Mouse (Mus musculus): ENCODE results near the gene Rapgef5.
A peak's percentile ranks its signal among the peaks of the same experiment; 100 is the strongest.

Rapgef5 gene

DNA sequence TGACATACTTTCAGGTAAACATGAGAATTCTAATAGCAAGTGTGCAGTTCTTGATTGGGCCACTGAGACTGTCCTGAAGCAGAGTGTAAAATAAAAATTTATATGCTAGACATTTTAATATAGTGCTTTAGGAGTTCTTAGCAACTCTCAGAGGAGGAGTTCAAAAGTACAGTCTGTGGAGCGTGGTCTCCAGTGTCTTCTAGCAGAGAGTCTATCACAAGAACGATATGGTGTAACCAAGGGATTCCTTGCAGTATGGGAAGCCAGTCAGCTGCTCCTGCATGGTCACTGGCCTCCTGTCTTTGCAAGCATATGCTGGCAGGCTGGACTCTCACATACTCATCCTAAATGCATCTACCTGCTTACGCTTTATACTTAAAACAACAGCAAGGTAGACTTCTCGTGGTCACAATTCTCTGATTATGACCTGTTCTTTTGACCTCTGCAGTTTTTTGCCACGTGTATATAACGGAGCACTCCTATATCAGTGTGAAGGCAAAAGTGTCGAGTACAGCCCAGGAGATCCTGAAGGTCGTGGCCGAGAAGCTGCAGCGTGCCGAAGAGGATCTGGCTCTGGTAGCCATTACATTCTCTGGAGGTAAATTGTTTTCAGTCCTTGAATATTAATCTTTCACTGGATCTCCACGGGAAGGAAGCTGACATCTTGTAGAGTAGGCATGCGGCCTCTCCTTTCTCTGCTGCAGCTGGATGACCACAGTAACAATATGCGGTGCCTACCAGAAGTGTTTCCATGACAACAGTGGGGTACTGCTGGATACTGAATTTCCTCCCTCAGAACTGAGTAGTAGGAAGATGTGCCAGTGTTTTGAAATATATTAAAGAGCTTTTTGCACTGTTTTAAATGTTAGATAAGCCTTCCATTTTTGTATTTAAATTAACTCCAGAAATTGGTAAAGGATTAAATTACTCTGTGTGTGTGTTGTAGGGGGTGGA is 204.8 kb downstream of the Rapgef5 start:
- DNase-seq (ENCODE audit: low read depth): no peak

DNA sequence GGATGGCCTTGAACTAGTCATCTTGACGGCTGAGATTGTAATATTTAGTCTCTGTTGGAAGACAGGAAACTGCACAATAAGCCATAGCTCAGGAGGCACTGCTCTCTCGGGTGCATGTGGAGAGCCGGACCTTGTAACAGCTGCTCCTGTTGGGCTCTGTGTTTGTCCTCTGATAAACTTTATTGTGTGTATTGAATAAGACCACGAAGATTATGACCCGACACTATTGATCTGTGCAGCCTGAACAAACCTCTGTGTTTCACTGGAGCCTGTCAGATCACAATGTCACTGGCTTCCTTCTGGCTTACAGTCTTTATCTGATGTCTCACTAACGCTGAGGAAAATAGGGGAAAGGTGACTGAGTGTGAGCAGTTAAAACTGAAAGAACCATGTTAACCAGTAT is 205.5 kb downstream of the Rapgef5 start:
- DNase-seq (ENCODE audit: low read depth): no peak

DNA sequence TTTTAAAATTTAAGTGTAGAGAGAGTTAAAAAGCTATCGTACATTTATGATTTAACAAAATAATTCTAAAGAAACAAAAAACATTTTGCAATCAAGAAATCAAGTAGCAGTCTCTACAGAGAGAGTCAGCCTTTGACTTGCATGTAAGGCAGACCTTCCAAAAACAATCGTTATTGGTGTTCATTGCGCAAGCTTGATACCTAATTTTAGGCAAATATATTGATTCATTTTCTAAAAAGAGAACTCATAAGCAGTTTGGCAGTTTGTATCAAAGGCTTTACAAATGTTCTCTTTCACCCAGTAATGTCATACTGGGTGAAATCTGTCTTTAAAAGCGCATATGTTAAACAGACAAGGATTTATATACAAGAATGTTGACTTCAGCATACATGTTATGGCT is 208.7 kb downstream of the Rapgef5 start:
- DNase-seq (ENCODE audit: low read depth): no peak

DNA sequence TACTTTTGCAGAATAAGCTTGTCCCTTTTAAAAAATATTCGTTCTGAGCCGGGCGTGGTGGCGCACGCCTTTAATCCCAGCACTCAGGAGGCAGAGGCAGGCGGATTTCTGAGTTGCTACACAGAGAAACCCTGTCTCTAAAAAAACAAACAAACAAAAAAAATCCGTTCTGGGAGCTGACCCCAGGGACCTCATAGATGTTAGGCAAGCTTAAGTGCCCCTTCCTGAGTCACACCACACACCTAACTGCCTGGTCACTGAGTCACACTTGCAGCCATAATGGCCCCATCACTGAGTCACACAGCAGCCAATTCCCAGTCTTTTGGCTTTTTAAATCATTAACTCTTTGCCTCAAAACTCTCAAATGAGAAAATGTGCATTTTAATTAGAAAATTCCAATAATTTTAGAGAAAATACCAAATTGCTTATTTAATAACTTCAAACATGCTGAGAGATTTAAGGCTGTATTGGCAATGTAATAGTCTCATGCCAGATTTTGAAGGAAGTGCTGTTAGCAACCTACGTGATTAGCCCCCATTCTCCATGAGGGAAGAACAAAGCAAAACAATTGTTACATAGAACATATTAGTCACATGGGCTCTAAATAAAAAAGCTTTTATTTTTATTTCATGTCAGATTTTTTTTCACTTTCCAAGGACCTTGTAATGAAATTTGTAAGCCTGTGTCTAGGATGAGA is 211.3 kb downstream of the Rapgef5 start:
- DNase-seq (ENCODE audit: low read depth): no peak

DNA sequence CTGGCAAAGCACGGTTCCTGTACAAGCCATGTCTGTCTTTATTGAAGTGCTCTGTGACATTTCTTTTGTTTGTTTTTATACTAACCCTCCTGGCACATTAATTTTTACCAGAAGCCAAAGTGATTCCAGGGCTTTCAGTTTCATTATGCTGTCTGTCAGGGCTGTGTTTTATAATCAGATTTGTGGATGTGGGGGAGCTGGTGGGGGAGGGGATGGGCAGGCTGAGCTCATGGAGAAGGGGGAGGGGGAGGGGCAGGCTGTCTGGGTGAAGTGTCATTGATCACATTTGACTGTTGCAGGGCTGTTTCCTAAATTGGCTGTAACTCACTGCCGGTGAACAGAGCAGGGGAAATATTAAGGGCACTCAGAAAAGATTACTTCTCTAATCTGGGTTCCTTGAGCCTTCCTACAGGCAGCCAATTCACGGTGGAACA is 211.9 kb downstream of the Rapgef5 start:
- DNase-seq (ENCODE audit: low read depth): no peak

DNA sequence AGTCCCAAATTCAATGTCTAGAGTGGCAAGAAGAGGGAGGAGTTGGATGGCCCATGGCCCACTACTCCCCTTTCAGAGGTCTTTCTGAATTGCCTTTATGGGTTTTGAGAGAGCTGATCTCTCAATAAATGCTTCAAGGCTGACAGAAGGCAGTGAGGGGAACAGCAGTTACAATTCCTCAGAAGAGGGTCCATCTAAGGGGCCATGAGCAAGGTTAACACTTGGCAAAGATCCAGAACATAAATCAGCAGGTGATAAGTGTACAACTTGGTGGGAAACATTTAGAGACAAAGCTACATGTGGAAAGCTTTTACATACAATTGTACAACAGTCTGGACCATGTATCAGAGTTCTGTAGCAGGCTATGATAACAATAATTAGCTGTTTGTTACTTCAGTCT is 217.3 kb downstream of the Rapgef5 start:
- DNase-seq (ENCODE audit: low read depth): no peak

DNA sequence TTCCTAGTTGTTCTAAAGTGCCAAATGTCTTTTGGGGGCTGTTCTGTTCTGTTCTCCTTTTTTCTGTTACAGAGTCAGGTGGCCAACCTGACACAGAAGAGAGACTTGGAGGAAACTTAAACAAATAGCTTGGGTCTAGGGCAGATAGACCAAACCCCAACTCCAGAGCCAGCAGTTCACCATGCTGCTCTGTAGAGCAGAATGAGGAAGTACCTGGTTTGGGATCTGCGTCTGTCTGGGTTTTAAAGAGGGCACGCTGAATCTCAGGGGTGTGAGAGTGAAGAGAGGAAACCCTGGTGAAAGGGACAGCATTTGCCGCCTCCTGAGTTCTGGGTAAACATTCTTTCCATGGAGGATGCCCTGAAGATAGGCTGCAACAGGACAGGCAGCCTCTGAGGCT is 219.9 kb downstream of the Rapgef5 start:
- no peak for DNase-seq (ENCODE audit: low read depth)

DNA sequence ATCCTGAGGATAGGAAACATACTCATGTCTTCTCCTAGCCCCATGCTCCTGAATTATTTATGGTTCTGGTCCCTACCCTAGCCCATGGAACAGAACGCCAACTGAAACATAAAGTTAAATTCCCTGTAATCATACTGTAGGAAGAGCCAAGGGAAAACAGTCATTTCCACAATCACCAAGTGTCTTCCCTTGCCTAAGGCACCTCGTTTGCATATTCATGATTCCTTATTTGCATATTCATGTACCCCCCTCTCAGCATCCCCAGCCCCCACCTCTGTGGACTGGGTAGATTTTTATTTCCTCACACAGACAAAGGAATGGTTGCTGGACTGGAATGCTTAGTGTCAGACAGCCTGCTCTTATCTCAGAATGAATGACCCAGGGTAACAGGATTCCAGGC is 220.6 kb downstream of the Rapgef5 start:
- DNase-seq (ENCODE audit: low read depth): no peak

DNA sequence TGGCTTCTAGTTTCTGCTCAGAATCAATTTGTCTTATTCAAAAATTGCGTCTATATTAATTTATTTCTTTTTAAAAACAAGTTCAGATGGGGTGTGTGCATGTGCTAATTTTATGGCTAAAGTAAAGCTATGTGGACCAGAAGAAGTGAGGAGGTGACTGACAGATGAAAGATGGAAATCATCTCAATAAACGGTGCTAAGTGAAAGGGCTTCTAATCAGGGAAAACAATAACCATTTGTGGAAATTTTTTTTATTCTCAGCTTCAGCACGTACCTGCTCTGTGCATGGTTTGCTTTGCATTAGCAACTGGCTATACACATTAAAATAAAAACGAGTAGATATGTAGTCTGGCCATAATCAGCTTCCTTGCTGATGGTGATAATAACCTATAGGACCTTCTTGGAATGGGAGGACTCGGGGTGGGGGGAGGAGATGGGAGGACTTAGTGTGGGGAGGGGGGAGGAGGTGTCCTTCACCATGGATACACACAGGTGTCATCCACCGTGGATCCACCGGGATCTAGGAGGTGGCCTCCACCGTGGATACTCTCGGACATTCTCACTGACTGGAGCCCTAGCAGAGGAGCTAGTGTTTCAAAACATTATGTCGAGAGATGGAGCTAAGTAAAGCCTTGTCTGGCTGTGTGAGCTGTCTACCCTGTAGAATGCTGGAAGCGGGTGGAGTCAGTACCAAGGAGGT is 221.2 kb downstream of the Rapgef5 start:
- DNase-seq (ENCODE audit: low read depth): no peak

DNA sequence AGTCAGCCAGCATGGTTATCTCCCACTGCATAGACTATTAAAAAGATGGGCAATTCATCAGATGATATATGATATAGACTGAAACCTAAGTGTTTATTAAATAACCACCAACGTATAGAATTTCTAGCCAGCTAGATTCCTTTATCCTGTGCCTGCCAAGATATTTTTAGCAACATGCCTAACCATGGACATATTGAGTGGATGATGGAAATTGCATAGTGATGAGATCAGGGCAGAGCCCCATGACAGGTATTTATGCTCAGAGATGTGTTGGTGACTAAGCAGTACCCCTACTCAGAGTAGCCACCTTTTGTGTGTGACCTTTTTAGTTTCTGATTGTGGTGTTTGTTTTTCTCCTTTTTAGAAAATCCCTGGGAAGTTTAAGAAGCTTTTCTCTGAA is 226.2 kb downstream of the Rapgef5 start:
- peak; percentile 11 for DNase-seq (ENCODE audit: low read depth)

DNA sequence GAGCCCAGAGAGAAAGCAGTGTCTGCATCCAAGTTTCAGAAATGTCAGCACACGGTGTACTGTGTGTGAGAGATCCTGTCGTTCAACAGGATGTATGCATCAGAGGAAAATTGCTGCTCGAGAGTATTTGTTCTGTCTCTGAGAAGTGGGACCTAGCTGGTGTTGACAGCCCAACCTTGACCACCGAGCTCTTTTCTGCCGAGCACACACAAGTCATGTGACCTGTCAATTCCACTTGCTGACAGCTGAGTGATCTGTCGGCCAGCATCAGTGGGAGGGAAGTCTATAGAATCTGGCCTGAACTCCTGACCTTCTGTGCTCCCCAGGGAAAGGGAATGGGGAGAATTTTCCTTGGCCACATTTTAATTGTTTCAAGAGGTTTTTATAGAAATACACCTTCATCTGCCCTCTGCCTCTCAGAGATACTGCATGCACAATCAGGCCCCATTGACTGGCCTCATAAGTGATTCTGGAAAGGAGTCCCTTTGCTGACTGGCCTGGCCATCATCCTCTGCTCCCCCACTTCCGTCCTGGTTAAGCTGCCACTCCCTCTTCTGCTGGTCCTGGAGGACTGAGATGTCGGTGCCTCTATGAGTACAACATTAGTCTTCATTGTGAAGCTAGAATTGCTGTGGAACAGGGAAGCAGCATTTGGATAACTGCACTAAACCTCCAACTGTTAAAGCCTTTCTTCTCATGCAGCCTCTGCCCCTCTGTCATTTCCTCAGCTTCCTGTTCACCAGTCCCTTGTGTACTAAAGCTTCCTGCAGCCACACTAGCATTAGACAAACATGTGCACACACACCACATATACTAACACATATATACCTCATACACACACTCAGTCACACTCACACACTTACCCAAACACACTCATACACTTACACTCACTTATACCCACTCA is 228.6 kb downstream of the Rapgef5 start:
- peak; percentile 3 for DNase-seq (ENCODE audit: low read depth)

DNA sequence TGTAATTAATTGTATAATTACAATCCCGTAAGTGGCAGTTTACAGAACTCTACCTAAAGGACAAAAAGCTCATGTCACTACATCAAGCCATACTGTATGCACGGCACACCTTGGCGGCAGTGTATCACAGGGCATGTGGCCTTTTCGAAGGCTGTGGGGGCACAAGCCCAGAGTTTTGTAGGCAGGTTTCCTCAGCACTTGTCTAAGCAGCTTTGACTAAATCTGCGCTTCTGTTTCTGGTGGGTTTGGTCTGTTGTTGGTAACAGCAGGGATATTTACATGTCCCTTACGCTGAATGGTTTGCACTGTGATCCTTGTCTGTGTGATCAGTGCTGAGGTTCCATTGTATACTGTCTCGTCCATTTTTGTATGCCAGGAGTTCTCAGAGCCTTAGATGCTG is 230.3 kb downstream of the Rapgef5 start:
- DNase-seq (ENCODE audit: low read depth): no peak

DNA sequence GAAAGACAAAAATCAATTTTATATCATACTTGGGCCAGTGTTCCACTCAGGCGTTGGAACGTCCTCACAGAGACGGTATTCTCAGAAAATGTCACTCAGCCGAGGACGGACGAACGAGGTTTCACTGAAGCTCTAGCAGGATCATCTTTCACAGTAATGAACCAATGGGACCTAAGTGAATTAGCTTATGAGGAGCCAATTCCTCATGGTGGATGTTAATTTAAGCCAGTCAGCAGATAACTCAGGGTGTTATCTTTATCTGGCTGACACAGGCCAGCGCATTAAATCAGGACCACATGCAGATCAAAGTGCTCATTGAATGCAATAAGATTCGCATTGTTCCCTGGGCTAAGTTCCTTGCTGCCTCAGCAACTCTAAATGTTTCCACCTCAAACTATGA is 234.8 kb downstream of the Rapgef5 start:
- no peak for DNase-seq (ENCODE audit: low read depth)

DNA sequence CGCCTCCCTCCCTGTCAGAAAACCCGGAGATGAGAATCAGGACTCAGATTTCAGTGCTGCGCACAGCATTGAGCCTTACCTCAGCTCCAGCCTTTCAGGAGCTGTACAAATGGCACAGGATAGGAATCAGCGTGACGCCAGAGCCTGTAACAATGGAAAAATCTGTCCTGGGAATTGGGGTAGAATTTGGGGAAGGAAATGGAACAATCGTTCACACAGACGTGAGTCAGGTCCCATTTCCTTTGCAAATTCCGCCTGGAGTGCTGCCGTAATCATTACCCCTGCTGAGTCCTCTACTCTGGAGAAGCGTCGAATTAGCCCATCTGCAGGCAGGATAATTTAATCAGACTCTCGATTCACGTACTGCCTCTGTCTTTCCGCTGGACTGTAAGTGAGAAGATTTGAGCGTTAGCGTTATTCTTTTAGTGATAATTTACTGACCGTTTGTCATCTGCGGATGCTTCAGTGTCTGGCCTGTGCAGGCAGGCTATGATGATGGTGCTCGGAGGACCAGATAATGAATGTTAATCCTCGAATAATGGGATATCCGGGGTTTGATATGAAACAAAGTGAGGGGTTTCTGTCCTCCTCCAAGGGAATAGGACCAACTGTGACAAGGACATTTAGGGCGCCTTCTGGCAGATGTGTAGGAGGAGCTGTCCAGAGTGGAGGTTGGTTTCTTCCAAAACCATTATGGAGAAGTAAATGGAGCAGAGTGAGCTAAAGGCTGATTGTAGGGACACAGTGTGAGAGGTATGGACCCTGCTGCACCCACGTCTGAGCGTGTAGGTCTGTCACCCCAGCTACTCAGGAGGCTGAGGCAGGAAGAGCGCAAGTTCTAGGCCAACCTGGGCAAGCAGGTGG is 235.5 kb downstream of the Rapgef5 start:
- DNase-seq (ENCODE audit: low read depth): no peak

DNA sequence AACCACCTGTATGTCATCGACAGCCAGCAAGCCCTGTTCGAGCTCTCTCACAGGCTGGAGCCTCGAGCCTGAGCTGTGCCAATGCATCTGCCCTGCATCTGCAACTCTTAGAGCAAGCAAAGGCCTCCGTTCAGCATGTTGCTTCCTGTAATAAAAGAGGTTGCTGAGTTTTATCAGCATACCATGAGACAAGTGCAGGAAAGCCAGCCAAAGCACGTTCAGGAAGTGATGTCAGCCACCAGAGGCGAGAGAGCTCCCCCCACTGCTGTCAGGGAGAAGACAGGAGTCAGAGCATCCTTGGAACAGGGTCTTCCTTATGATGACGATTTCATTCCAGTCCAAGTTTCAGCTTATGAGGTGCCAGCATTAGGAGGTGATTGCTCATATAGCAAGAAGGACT is 239.7 kb downstream of the Rapgef5 start:
- DNase-seq (ENCODE audit: low read depth): no peak

DNA sequence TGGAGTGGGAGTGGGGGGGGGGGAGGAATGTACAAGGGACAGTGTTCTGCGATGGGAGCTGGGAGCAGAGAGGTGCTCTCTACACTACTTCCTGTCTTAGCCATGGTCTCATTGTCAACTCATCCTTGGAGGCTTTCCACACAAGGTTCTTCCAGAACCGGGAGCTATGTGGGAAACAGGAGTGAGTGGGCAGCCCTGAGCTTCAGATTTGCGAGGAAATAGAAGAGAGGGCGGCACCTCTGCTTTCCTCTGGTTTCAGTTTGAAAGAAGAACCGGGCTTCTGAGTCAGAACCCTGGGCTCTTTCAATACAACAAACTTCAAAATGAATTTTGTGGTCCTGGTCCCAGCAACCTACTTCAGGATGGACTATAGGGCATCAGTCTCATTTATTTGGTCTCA is 244.1 kb downstream of the Rapgef5 start:
- DNase-seq (ENCODE audit: low read depth): no peak

DNA sequence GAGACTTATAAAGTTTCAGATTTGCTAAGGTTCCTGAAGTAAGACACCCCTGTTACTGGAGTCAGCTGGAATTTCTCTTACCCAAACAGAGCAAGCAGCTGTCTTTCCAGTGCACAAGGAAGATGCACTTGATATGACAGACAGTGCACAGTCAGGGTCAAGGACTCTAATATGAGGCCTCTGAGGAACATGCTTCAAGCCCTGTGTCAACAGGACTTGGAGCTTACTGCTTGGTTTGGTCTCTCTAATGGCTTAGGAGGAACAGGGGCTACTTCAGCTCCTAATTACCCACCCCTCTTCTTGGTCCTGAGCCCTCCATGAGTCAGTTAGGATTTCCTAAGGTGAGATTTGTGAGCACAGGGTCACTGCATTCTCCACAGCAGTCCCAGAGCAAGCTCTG is 244.6 kb downstream of the Rapgef5 start:
- no peak for DNase-seq (ENCODE audit: low read depth)

DNA sequence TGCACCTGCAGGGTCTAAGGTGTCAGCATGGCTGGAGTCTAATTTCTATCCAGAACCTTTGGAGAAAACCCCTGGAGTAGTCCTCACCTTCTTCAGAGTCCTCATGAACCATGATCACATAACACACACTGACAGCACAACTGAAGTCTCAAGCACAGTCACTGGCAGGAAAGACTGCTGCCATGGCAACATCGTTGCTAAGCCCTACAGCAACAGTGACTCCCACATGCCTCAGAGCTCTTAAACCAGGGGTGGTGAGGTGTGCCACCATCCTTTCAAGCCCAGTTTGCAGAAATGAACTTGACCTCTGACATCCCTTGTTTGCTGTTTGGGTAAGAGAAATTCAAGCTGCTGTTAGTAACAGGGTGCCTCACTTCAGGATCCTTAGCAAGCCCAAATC is 245.4 kb downstream of the Rapgef5 start:
- DNase-seq (ENCODE audit: low read depth): no peak

DNA sequence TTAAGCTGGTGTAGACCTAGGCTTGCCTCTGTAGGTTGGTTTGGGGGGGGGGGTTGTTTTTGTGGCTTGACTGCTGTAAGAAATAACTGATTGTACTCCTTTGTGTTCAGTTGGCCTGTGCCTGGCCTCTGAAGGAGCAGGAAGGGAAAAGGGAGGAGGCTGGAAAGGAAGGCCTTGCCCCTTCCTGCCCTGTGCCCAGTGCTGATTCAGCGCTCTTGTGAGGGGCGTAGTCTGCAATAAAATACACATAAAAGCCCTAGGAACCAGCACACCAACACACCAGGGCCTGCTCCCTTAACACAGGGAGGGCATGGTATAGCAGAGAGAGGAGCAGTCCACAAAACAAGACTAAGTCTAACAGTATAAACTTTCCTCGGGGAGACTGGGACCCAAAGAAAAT is 247.0 kb downstream of the Rapgef5 start:
- DNase-seq (ENCODE audit: low read depth): no peak

DNA sequence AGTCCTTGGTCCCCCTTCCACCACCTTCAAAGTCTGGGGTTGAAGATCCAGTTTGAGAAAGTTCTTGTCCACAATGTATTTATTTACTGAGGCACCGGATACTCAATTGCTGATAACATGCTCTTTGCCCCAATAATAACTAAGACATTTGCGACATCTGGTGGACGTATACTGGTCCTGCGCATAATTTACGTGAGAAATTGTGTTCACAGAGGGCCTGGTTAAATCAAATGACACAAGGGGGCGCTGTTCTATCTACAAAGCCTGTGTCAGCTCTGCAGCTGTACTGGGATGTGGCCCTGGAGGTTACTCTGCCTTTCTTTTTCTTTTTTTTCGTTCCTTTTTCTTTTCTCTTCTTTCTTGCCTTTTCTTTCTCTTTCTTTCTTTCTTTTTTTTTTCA is 248.6 kb downstream of the Rapgef5 start:
- DNase-seq (ENCODE audit: low read depth): peak; percentile 88

DNA sequence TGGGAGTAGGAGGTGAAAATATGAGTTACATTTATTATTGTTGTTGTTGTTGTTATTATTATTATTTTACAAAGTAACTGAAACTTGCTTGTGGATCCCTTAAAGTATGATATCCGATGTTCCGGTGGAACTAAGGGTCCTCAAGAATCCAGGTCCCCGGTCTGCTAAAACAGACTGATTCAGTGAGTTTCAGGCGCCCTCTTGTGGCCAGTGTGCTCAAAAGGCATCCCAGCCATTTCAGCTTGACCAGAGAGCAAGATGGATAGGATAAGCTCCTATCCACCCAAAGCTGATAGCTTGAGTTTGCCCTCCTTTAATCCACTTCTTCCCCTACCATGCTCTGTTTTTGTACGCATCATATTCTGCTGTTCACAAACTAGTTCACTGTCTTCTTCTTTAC is 252.8 kb downstream of the Rapgef5 start:
- DNase-seq (ENCODE audit: low read depth): peak; percentile 80
